Mouse (Mus musculus): ENCODE measurements around the gene Mgme1.

The Mgme1 gene

GRCm38 (mm10) chr2:144270507-144271420 is at the start of gene Mgme1, which contains the start of gene Snx5:
TSS of gene Mgme1 (plus strand) at chr2:144270663.
TSS of gene Snx5 (minus strand) at chr2:144270906.
- peak; percentile 91 to 93 for DNase-seq

- DNase-seq: no peak
Measured at GRCm38 (mm10) chr2:144224351-144224750, 46.1 kb upstream of the Mgme1 start.

- DNase-seq: no peak
Measured at GRCm38 (mm10) chr2:144226906-144227586, 43.4 kb upstream of the Mgme1 start.

- no peak for DNase-seq
Measured at GRCm38 (mm10) chr2:144228521-144229346, 41.7 kb upstream of the Mgme1 start.

GRCm38 (mm10) chr2:144229647-144230046 is 40.8 kb upstream of the Mgme1 start:
- no peak for DNase-seq

- no peak for DNase-seq
Measured at GRCm38 (mm10) chr2:144230498-144230897, 40.0 kb upstream of the Mgme1 start.

- no peak for DNase-seq
Measured at GRCm38 (mm10) chr2:144231115-144231514, 39.3 kb upstream of the Mgme1 start.

- no peak for DNase-seq
Measured at GRCm38 (mm10) chr2:144233534-144233933, 36.9 kb upstream of the Mgme1 start.

- no peak for DNase-seq
Measured at GRCm38 (mm10) chr2:144235776-144236175, 34.7 kb upstream of the Mgme1 start.

GRCm38 (mm10) chr2:144236791-144237584 is 33.5 kb upstream of the Mgme1 start:
- DNase-seq: no peak

GRCm38 (mm10) chr2:144238341-144238740 is 32.1 kb upstream of the Mgme1 start:
- DNase-seq: no peak

- DNase-seq: no peak
Measured at GRCm38 (mm10) chr2:144239318-144239717, 31.1 kb upstream of the Mgme1 start.

GRCm38 (mm10) chr2:144240095-144240899 is 30.2 kb upstream of the Mgme1 start:
- DNase-seq: no peak

- DNase-seq: no peak
Measured at GRCm38 (mm10) chr2:144245464-144245863, 25.0 kb upstream of the Mgme1 start.

- no peak for DNase-seq
Measured at GRCm38 (mm10) chr2:144246270-144246669, 24.2 kb upstream of the Mgme1 start.

- DNase-seq: no peak
Measured at GRCm38 (mm10) chr2:144247337-144247978, 23.0 kb upstream of the Mgme1 start.

- DNase-seq: no peak
Measured at GRCm38 (mm10) chr2:144248613-144249376, 21.7 kb upstream of the Mgme1 start.

GRCm38 (mm10) chr2:144250111-144250510 is 20.4 kb upstream of the Mgme1 start:
- no peak for DNase-seq

GRCm38 (mm10) chr2:144262837-144263236 is 7.6 kb upstream of the Mgme1 start:
- no peak for DNase-seq
